Mouse (Mus musculus) midbrain, embryonic 10.5 days (tissue): Measurements from ENCODE around the gene Cbx5. TPM values are rescaled to one million over a fixed set of nuclear protein-coding genes. Genes with fewer than 3 reads are reported as not detected.

Source experiments
- DNase-seq: peaks from one replicate; pipeline ENCODE4 v3.0.0-alpha.2; 2017; ENCODE audit warnings: low spot score
- H3K27ac ChIP-seq: fragments of 300-500 bp; sonication (generic); replicated peaks from 2 replicates; pipeline ENCODE4 v1.5.1; 2016; ENCODE audit warnings: mild to moderate bottlenecking
- H3K27me3 ChIP-seq: fragments of 300-500 bp; sonication (generic); 2 replicates; pipeline ENCODE4 v1.6.1; 2016; ENCODE audit warnings: low read depth, mild to moderate bottlenecking; ENCODE audit not compliant: poor library complexity, severe bottlenecking
- H3K36me3 ChIP-seq: fragments of 300-500 bp; sonication (generic); 2 replicates; pipeline ENCODE4 v1.6.1; 2016; ENCODE audit warnings: mild to moderate bottlenecking, moderate library complexity
- H3K4me1 ChIP-seq: fragments of 300-500 bp; sonication (generic); 2 replicates; pipeline ENCODE4 v1.6.1; 2016
- H3K4me3 ChIP-seq: fragments of 300-500 bp; sonication (generic); 2 replicates; pipeline ENCODE4 v1.5.1; 2016; ENCODE audit warnings: mild to moderate bottlenecking, moderate library complexity
- H3K9me3 ChIP-seq: fragments of 300-500 bp; sonication (generic); replicated peaks from 2 replicates; pipeline ENCODE4 v1.6.1; 2016; ENCODE audit warnings: mild to moderate bottlenecking
- WGBS: fragments of 180-500 bp; shearing (Covaris S2); methylation state at CpG from one replicate; pipeline ENCODE4 v1.1.7; 2016; 5-methylcytosine and 5-hydroxymethylcytosine counted together
- polyA plus RNA-seq: library from polyadenylated mRNA; unstranded; fragments of >200 nt; fragmentation: Nextera tagmentation; extraction: Ambion mirVana; gene quantifications from 2 replicates; pipeline ENCODE4 v1.2.1, GENCODE M21; 2016

Gene Cbx5
- polyA plus RNA-seq, 1 experiment from 2014 or later = 194 TPM

DNA sequence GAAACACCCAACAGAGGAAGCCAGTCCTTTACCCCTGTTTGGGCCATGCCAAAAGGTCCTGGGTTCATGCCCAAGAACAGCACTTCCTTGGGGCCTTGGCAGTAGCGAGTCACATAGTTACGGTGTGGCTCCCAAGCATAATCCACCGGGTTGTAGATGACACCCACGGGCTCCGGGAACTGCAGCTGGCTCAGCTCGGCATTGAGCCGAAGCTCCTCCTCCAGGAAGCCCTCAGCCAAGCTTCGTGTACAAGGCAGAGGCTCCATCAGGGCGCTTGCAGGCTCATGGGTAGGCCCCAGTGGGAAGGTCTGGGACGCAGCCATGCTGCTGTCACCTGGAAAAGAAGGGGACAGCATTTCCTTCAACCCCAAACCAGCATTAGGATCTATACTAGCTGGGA, 82.0 kb downstream of the Cbx5 start:
- Histone ChIP-seq H3K27ac (no peak overlapping the region), H3K9me3 (no peaks in the 10 kb centered on the region), H3K27me3 (peaks cover 51% of the 10 kb centered on the region), H3K4me3 (no peak overlapping the region), H3K36me3 (no peaks in the 10 kb centered on the region), H3K4me1 (peaks cover 22% of the 10 kb centered on the region)
- no peak for DNase-seq
- 73% methylated on average over 10 of the region's 10 CpGs for WGBS

DNA sequence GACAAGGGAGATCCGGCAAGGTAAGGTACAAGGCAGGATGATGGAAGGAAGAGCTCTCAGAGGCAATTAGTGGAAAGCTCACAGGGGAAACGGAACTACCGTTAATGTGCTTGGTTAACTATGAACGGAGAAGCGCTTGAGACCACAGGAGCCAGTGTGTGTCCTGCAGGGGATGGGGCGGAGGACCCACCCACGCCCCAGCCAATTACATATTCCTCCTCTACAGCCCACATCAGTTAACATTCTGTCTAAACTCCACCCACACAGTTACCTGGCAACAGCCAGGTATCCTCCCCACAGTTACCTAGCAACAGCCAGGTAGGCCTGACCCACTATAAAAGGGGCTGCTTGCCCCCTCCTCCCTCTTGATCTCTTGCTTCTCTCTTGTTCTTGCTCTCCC, 82.7 kb downstream of the Cbx5 start:
- Histone ChIP-seq H3K27me3 (peaks cover 51% of the 10 kb centered on the region), H3K9me3 (no peaks in the 10 kb centered on the region), H3K27ac (no peak overlapping the region; the same call in 1 of the 2 replicates), H3K4me1 (peaks cover 17% of the 10 kb centered on the region), H3K4me3 (no peak overlapping the region), H3K36me3 (no peaks in the 10 kb centered on the region)
- DNase-seq = no peak
- 53% methylated on average over 7 of the region's 7 CpGs for WGBS

DNA sequence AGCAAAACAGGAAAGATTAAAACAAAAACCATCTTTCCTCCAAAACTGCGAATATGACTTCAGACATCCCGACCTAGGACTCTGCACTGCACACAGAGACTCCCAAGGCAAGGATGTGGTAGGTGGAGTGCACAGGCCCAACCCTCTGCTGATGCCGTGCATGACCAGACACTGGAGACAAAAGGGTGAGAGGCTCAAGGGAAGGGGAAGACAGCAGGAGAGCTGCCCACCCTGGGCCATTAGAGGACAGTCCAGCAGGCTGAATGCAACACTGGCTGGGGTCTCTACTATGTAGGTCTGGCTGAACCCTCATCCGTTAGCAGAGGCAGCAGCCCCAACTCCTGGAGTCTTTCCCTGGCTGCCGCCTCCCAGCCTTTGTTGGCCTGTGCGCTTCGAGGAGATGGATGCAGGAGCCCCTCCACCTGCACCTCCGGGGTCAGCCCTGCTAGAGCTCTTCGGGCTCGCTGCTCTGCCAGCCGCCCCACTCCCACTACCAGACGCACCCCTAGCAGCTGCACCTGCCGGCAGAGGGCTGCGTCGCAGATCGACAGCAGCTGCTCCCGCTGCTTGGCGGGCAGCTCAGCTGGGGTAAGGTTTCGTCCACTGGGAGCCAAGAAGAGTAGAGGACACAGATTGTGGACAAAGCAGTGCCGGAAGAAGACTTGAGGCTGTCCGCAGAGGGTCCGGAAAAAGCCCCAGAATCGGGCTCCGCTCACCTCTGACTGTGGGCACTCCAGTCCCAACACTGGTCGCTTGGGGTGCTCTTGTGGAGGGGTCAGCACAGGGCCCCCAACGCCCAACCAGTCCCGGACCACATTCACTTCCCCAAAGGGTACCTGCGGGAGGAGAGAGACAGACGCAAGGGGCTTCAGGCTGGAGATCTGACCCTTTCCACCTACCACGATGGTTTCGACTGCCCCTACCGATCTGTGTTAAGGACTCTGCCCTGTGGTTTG, 84.0 kb downstream of the Cbx5 start:
- Histone ChIP-seq H3K4me1 (peaks cover 17% of the 10 kb centered on the region), H3K4me3 (peak overlapping the region; percentile 34; the same call in 1 of the 2 replicates), H3K27ac (peak overlapping the region; percentile 75), H3K27me3 (peaks cover 51% of the 10 kb centered on the region), H3K36me3 (no peaks in the 10 kb centered on the region), H3K9me3 (no peaks in the 10 kb centered on the region)
- no peak for DNase-seq
- WGBS = 20% methylated on average over 32 of the region's 32 CpGs

DNA sequence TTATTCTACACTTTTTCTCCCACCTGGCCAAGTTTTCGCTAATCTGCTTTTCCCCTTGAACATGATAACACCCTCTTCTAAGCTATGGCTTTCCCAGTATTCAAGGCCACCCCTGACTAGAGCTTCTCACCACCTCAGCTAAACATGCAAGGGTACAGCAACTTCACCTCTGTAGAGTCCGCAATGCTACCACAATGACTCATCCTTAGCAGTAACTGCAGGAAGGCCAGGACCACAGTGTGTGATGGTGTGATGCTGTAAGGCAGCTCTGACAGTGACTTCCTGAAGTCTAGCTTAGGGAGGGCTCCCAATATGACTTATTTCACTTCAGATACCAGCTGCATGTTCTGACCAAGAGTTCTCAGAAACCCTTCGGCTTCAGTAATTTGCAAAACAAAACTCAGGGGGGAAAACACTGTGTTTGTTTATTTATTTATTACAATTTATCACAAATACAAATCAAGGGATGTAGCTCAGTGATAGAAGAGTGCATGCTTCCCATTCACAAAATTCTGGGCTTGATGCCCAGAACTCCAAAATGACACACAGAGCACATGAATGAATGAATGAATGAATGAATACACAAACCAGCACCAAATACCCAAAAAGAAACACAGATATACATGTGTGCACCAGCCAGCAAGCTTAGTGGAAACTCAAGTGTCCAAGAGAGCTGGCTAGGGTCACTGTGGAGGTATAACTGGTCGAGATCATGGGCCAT, 86.6 kb downstream of the Cbx5 start:
- H3K27me3 ChIP-seq = peaks cover 67% of the 10 kb centered on the region
- no peaks in the 10 kb centered on the region for H3K36me3 ChIP-seq
- no peak overlapping the region for H3K27ac ChIP-seq
- H3K4me3 ChIP-seq = no peak overlapping the region
- H3K4me1 ChIP-seq = peaks cover 17% of the 10 kb centered on the region
- H3K9me3 ChIP-seq = no peaks in the 10 kb centered on the region
- 96% methylated on average over 4 of the region's 4 CpGs for WGBS
- no peak for DNase-seq

DNA sequence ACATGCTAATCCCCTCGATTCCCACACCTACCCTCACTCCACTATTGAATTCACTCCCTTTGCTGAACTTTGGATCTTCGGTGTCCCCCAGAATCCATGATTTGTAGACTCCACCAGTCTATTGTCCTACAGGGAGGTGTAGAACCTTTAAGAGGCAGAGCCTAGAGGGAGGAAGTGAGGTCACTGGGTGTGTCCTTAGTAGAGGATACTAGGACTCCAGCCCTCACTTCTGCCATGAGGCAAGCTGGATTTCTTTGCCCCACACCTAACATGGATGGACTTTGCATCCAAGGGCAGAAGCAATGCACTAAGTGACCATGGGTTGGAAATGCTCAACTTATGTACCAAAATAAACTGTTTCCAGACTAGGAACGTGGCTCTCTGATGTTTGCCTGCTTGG, 87.2 kb downstream of the Cbx5 start:
- peaks cover 67% of the 10 kb centered on the region for H3K27me3 ChIP-seq
- no peaks in the 10 kb centered on the region for H3K36me3 ChIP-seq
- 87% methylated on average over 3 of the region's 3 CpGs for WGBS
- H3K4me1 ChIP-seq = peaks cover 22% of the 10 kb centered on the region
- no peak overlapping the region for H3K27ac ChIP-seq
- DNase-seq = no peak
- H3K9me3 ChIP-seq = no peaks in the 10 kb centered on the region
- no peak overlapping the region for H3K4me3 ChIP-seq

DNA sequence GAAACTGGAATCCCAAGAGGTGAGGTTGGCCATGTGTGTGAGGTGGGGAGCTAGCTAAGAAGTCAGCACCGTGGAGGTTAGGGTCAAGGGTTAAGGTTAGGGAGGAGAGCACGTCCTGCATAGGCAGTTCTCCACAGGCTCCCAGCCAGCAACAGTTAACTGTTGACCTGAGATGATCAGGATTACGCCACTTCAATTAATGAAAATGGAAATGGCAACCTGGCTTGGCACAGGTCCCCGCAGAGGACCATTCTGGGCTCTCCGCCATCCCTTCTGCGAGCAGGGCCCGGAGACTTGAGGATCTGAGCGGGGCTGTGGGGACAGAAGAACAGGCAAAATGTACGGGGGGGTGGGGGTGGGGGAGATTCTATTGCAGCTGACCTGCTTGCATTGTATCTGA, 91.8 kb downstream of the Cbx5 start:
- Histone ChIP-seq H3K27ac (no peak overlapping the region), H3K4me3 (no peak overlapping the region), H3K27me3 (peaks cover 76% of the 10 kb centered on the region), H3K36me3 (no peaks in the 10 kb centered on the region), H3K9me3 (no peaks in the 10 kb centered on the region), H3K4me1 (peaks cover 17% of the 10 kb centered on the region)
- 48% methylated on average over 9 of the region's 9 CpGs for WGBS
- no peak for DNase-seq

DNA sequence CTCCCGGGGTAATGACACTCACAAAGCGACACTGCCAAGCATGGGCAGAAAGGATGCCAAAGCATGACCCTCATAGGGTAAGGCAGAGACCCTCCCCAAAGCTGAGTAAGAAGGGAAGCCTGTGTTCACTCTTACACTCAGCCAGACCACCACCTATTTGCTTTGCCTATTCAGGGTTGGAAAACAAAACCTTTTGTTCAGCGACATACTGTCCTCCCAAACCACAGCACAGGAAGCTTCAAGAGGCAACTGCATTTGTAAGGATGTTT, 92.3 kb downstream of the Cbx5 start:
- H3K4me3 ChIP-seq = peak overlapping the region; percentile 60
- peaks cover 79% of the 10 kb centered on the region for H3K27me3 ChIP-seq

DNA sequence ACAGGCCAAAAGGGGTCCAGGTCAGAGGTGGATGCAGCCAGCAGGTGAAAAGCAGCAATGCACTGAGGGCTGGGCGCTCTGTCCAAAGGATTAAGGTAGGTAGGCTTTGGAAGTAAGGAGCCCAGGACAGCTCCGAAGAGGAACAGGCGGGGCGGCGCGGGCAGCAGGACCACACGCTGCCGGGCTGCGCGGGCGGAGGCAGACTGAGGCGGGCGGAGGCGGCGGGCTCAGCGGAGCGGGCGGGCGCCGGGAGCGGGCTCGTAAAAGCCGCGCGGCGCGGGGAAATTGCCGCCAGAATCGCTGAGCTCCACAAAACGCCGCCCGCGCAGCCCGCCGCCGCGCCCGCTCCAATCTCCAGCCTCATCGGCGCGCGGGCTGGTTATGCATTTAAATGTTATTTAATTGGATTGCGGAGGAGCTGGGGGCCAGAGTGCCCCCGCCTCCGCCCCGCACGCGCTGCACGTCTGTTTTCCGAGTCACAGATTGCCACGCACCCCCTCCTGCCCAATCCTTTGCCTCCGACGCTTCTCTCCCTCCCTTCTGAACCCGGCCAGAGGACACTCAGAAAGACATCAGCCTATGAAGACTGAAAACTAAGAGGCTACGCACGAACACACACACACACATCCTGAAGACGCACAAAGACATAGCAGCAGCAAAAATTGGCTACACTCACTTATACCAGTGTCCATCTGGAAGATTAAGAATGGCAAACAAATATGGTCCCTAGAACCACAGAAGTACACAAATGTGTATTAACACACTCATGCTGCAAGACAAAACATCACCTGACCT, 92.8 kb downstream of the Cbx5 start:
- peak overlapping the region; percentile 77 for H3K27ac ChIP-seq
- peaks cover 82% of the 10 kb centered on the region for H3K27me3 ChIP-seq
- under 1% methylated on average over 57 of the region's 57 CpGs for WGBS

More for the DNA sequence above, 92.3 kb downstream of the Cbx5 start:
- H3K36me3 ChIP-seq = no peaks in the 10 kb centered on the region
- no peaks in the 10 kb centered on the region for H3K9me3 ChIP-seq
- no peak for DNase-seq
- peaks cover 17% of the 10 kb centered on the region for H3K4me1 ChIP-seq
- WGBS = 16% methylated on average over 3 of the region's 3 CpGs
- no peak overlapping the region for H3K27ac ChIP-seq

DNA sequence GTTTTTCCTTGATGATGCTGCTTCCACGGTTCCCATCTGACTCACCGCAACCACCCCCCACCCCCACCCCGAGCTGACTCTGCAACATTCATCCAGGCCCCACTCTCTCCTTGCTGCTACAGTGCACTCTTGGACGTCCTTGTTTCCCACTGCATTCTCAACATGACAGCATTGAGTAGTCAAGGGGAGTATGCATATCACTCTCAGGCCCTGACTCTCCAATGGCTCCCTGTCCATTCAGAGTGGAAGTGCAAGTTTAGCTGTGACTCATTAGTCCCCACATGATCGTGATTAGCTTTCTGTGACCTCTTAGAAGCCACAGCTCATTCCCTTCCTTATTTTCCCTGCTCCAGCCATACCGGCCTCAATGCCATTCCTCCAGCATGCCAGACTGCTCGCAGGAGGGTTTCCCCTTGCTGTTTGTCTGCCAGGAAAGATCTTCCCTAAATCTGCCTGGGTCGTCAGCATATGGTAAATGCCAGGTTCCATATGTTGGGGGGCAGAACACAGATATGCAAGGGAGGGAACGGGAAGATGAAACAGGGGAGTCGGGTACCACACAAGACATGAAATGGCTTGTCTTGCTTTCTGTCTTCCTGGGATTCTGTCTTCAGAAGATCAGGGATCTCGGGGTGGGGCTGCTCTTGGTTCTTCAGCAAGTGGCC, 93.8 kb downstream of the Cbx5 start:
- Histone ChIP-seq H3K4me3 (no peak overlapping the region), H3K9me3 (no peaks in the 10 kb centered on the region), H3K27ac (no peak overlapping the region), H3K36me3 (no peaks in the 10 kb centered on the region), H3K27me3 (peaks cover 91% of the 10 kb centered on the region), H3K4me1 (peaks cover 17% of the 10 kb centered on the region)
- WGBS = 72% methylated on average over 11 of the region's 11 CpGs
- DNase-seq = no peak

More for the DNA sequence above, 92.8 kb downstream of the Cbx5 start:
- no peaks in the 10 kb centered on the region for H3K9me3 ChIP-seq
- no peaks in the 10 kb centered on the region for H3K36me3 ChIP-seq
- peak; percentile 54 for DNase-seq
- peaks cover 17% of the 10 kb centered on the region for H3K4me1 ChIP-seq
- peak overlapping the region; percentile 60 for H3K4me3 ChIP-seq

DNA sequence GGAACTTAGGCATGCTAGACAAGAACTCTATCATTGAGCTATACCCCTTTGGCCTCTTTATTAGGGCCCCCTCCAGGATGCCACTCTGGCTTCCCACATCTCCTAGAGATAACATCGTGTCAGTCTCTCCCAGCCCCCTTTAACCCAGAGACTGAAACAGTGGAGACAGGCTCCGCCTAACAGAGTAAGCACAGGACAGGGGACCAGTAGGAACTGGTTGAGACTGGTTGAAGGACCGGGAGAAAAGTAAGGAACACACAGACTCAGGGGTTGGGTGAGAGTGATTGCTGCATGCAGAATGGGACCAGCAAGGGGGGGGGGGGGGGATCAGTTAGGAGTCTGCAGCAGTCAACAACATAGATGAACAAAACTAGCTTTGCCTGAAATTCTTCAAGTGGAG, 95.4 kb downstream of the Cbx5 start:
- peaks cover 94% of the 10 kb centered on the region for H3K27me3 ChIP-seq
- 54% methylated on average over 3 of the region's 3 CpGs for WGBS
- H3K4me1 ChIP-seq = peaks cover 17% of the 10 kb centered on the region

More for the DNA sequence above, 95.4 kb downstream of the Cbx5 start:
- H3K27ac ChIP-seq = no peak overlapping the region
- DNase-seq = no peak
- H3K4me3 ChIP-seq = no peak overlapping the region
- no peaks in the 10 kb centered on the region for H3K36me3 ChIP-seq
- no peaks in the 10 kb centered on the region for H3K9me3 ChIP-seq
